Mouse (Mus musculus): ENCODE results near the gene Olfr1337. TPM values are rescaled to one million over a fixed set of nuclear protein-coding genes. Genes with fewer than 3 reads are reported as not detected.

Gene Olfr1337
- not detected in 2 replicates for polyA plus RNA-seq (2012; rRNA removed)

GRCm38 (mm10) chr4:118782486-118782885 lies at the start of gene Olfr1337:
TSS of gene Olfr1337 (minus strand) at chr4:118782586.

GRCm38 (mm10) chr4:118809844-118810243 lies 27.5 kb upstream of the Olfr1337 start, which contains the start of gene Olfr1335:
TSS of gene Olfr1335 (minus strand) at chr4:118809944.

GRCm38 (mm10) chr4:118758637-118759036 lies 23.7 kb downstream of the Olfr1337 start, which contains the start of gene Olfr1338:
TSS of gene Olfr1338 (minus strand) at chr4:118758737.

GRCm38 (mm10) chr4:118731875-118732274 lies 50.5 kb downstream of the Olfr1337 start, which contains the start of gene Olfr1339:
TSS of gene Olfr1339 (plus strand) at chr4:118732175.

Other genes with a start within 250 kb of the Olfr1337 start
- 16.5 and 17.4 TPM in 2 replicates for gene Tmem125, start 238.5 kb downstream of the Olfr1337 start, polyA plus RNA-seq (2012; rRNA removed)
- gene Cfap57, start 161.8 kb downstream of the Olfr1337 start, polyA plus RNA-seq (2012; rRNA removed): 1.4 TPM in 2 replicates
- 23.4 and 28.9 TPM in 2 replicates for gene Ebna1bp2, start 161.8 kb downstream of the Olfr1337 start, polyA plus RNA-seq (2012; rRNA removed)
- not detected in 2 replicates for gene Olfr62, start 123.6 kb downstream of the Olfr1337 start, polyA plus RNA-seq (2012; rRNA removed)
- gene Olfr1342, start 89.8 kb downstream of the Olfr1337 start, polyA plus RNA-seq (2012; rRNA removed): not detected in 2 replicates
- not detected in 2 replicates for gene Olfr1341, start 79.1 kb downstream of the Olfr1337 start, polyA plus RNA-seq (2012; rRNA removed)
- not detected in 2 replicates for gene Olfr1340, start 62.4 kb downstream of the Olfr1337 start, polyA plus RNA-seq (2012; rRNA removed)
- gene Olfr1339, start 50.4 kb downstream of the Olfr1337 start, polyA plus RNA-seq (2012; rRNA removed): not detected in 2 replicates
- not detected in 2 replicates for gene Olfr1338, start 23.8 kb downstream of the Olfr1337 start, polyA plus RNA-seq (2012; rRNA removed)
- gene Olfr1335, start 27.4 kb upstream of the Olfr1337 start, polyA plus RNA-seq (2012; rRNA removed): not detected in 2 replicates
- not detected in 2 replicates for gene Olfr1333, start 53.7 kb upstream of the Olfr1337 start, polyA plus RNA-seq (2012; rRNA removed)
- gene Olfr1331, start 82.1 kb upstream of the Olfr1337 start, polyA plus RNA-seq (2012; rRNA removed): not detected in 2 replicates
- gene Olfr1330, start 106.0 kb upstream of the Olfr1337 start, polyA plus RNA-seq (2012; rRNA removed): not detected in 2 replicates
- not detected in 2 replicates for gene Olfr1329, start 134.9 kb upstream of the Olfr1337 start, polyA plus RNA-seq (2012; rRNA removed)
- not detected in 2 replicates for gene Olfr1328, start 156.0 kb upstream of the Olfr1337 start, polyA plus RNA-seq (2012; rRNA removed)
- gene Lao1, start 179.0 kb upstream of the Olfr1337 start, polyA plus RNA-seq (2012; rRNA removed): 0.18 TPM in 2 replicates